Mouse (Mus musculus) small intestine, adult 2 months (tissue): ENCODE measurements around the gene Tcte1.

Source experiments
- CTCF ChIP-seq: fragments of 200-500 bp; IDR thresholded peaks from 2 replicates; pipeline ENCODE4 v1.5.1; 2012; ENCODE audit warnings: low read depth, mild to moderate bottlenecking, control low read depth, inconsistent platforms, low read length, moderate library complexity, mixed read lengths; ENCODE audit not compliant: insufficient replicate concordance, insufficient read length; ENCODE audit errors: extremely low read depth
- POLR2A ChIP-seq: fragments of 200-500 bp; IDR thresholded peaks from 2 replicates; pipeline ENCODE4 v1.6.1; 2012; ENCODE audit warnings: low read depth, mild to moderate bottlenecking, control low read depth, inconsistent platforms, low read length, moderate library complexity

DNA sequence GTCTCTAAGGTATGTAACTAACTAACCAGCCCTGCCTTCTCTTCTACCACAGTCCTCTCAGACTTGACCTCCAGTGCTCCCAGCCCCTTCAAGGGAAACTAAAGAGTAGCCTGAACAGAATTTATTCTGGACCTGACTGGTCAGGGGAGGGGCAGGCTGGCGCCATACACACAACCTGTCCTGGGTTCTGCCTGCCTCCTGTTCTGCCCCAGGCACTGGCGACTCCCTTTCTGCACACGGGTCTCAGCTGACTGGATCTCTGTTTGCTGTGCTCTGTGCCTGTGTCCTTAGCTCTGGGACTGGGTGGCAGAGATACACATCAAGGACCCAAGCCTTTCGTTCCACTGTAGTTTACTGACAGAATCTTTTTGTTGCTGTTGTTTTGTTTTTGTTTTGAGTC is 56.3 kb downstream of the Tcte1 start:
- TF ChIP-seq POLR2A: no peak
- TF ChIP-seq CTCF: no peak
